Mouse (Mus musculus): ENCODE results near the gene Vax1.

Vax1 gene

GRCm38 (mm10) chr19:59169936-59170765, at the start of gene Vax1:
Vax1 (minus strand) TSS chr19:59170056.
- DNase-seq (ENCODE audit: low spot score): no peak

GRCm38 (mm10) chr19:59218991-59219390, 49.1 kb upstream of the Vax1 start, which contains the start of gene Kcnk18:
Kcnk18 (plus strand) TSS chr19:59219214.
- DNase-seq (ENCODE audit: low spot score): no peak

DNA sequence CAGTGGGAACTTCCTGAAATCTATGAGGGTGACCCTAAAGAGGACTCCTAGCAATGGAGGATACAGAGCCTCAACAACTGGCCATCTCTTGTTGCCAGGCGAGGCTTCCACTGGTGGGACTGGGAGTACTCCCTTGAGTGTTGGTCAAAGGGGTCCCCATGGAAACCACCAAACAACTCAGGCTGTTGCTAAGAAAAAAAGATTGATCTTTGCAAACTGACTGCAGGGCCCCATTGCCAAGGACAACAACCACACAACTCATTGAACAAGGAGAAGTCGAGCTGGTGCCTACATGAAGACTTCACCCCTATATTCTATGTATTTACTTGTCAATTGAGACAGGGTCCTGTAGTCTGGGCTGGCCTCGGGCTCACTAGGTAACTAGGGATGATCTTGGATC, 47.0 kb upstream of the Vax1 start:
- no peak for DNase-seq (ENCODE audit: low spot score)

- DNase-seq (ENCODE audit: low spot score): no peak
These were observed 39.1 kb upstream of the Vax1 start for GRCm38 (mm10) chr19:59208986-59209385.

DNA sequence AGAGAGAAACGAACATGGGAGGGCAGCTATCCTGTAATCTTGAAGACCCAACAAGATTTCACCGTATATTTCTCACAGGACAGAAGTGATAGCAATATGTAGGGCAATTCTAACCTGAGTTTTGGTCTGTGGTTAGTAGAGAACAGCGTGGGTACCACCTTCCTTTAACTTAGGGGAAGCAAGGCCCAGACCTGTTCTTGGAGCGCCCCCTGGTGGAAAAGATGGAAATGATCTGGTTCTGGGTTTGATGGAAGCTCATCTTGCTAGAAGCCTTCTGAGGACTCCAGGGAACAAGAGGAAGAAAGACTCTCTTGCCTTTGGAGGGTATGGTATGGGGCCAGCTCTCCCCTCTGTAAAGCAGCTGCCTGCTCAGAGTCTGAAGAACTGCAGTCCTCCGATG, 38.6 kb upstream of the Vax1 start:
- DNase-seq (ENCODE audit: low spot score): peak; percentile 91

GRCm38 (mm10) chr19:59198161-59198560, 28.3 kb upstream of the Vax1 start:
- DNase-seq (ENCODE audit: low spot score): peak; percentile 66

- DNase-seq (ENCODE audit: low spot score): peak; percentile 77
These were observed 26.3 kb upstream of the Vax1 start for GRCm38 (mm10) chr19:59196111-59196666.

DNA sequence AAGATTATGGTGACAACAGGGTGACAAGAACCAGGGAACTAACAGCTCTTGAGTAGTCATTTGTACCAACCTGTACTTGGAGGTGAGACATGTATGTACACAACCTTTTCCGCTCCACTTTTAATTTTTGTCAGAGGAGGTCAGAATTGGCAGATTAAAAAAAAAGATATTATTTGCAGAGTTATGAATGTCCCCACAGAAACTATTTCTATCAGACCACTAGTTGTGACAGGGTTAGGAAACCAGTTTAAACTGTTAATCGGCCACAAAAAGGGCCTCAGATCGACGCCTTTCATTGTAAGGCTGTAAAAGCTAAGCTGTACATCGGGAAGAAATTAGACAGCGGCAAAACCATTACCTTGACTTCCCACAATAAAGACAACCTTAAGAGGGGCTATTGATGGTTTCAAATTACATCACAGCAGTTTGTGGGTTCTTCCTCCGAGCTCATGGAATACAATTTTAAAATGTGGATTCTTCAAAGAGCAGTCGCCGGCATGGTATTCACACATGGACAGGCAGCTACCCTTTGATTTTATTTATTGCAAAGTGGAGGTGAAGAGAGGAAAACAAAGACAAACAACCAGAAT, 25.4 kb upstream of the Vax1 start:
- peak; percentile 53 for DNase-seq (ENCODE audit: low spot score)

- peak; percentile 61 for DNase-seq (ENCODE audit: low spot score)
These were observed 24.3 kb upstream of the Vax1 start for GRCm38 (mm10) chr19:59193986-59194820.

- DNase-seq (ENCODE audit: low spot score): peak; percentile 56
These were observed 23.6 kb upstream of the Vax1 start for GRCm38 (mm10) chr19:59193456-59193855.

GRCm38 (mm10) chr19:59192491-59192890, 22.6 kb upstream of the Vax1 start:
- DNase-seq (ENCODE audit: low spot score): peak; percentile 56

DNA sequence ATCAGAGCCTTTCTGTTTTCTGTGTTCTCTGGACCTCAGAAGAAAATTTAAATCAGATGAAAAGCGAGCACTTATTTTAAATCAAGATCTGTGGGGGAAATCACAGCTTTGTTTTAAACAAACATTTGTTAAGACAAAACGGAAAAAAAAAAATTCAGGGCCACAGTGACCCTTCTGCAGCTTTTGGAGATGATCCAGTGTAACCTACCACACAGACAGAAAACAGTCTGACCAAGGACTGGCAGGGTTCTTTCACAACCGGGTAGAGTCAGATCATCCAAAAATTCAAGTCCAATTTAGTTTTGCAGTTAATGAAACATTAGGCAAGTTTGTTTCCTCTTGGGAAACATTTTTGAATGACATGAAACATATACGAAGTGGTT, 21.3 kb upstream of the Vax1 start:
- DNase-seq (ENCODE audit: low spot score): peak; percentile 43

DNA sequence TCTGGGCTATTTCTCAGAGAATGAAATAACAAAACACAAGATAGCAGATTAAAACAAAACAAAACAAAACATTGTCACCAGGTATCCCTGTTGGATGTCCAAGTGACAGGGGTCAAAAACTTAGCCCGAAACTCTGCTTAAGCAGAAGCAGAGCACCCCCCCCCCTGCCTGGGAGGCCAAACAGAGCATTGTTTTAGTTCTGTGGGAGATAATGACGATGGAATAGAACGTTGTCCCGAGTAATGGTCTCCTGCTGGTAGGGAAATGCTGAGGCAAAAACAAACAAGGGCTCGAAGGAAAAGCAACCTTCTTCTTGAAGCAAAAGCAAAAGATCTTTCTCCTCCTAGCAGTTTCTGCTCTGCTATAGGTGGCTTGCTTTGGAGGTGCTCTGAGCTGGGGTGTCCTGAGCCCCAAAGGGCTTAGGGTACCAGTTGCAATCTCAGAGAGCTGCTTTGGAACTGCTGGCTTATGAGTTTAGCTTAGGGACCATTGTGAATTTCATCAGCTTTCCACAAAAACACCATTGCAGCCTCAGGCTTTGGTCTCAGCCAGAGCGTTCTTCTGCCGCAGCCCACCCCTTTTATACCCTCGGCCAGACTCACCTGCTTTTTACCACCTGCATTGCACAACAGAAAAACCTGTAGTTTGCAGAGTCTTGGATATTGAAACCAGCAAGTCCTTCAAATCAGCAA, 20.7 kb upstream of the Vax1 start:
- DNase-seq (ENCODE audit: low spot score): peak; percentile 36

DNA sequence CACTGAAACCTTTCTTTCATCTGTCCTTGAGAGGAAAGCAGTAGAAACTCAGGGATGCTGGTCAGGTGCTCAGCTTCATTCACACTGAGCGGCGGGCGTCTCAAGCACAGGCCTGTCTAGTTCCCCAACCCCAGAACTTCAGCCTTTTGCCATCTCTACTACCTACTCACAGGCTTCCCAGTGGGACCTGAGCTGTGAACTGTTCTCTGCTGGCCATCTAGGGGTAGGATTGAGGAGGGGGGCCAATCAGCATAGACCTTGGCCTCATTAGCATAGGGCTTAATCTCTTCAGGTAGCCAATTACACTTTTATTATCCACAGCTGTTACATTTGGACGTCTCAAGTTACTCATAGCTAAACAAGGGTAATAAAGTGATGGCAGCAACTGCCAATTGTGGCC, 19.1 kb upstream of the Vax1 start:
- peak; percentile 21 for DNase-seq (ENCODE audit: low spot score)

DNA sequence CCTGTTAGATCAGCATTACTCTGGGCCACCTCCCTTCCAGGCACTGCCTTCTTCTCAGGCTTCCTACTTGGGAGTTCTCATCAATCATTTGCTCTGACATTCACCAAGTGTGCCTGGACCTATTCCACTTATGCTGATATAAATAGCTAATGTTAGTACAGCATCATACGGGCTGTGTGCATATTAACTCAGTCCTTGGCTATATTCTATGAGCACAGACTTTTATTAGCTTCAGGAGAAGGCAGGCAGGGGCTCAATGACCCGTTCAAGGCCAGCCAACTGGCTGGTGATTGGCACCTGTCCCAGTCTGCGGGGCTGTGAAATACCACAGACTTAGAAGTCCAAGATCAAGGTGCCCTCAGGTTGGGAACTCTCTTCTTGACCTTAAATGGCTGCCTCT, 14.1 kb upstream of the Vax1 start:
- DNase-seq (ENCODE audit: low spot score): no peak

DNA sequence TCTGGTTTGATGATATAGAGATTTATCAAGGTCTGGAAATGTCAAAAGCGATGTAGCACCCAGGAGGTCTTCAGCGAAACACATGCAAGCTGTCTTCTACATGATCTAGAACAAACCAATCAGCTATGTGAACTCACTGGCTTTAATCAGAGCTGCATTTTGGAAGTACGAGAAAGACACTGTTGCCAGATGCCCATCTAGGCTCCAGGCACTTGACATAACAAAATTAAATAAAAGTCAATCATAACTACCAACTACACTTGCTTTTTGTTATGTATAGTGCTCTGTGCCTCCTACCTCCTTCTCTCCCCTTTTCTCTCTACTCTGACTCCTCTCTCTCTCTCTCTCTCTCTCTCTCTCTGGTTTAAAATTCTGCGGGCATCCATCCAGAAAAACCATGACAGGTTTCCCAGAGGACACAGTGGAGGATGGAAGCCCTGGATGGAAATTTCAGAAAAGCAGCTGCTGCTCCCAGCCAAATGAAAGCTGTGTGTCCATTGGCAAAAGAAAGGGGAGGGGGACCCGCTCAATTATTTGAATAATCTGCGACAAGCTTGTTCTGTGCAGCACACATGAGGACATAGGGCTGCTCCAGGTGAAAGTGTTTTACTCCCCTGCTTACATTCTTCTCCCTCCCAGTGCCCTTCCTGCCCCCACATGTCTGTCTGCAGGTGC, 3.6 kb upstream of the Vax1 start:
- peak; percentile 29 for DNase-seq (ENCODE audit: low spot score)

- no peak for DNase-seq (ENCODE audit: low spot score)
These were observed 2.9 kb upstream of the Vax1 start for GRCm38 (mm10) chr19:59172781-59173180.

- peak; percentile 59 for DNase-seq (ENCODE audit: low spot score)
These were observed 2.0 kb upstream of the Vax1 start for GRCm38 (mm10) chr19:59171871-59172245.

DNA sequence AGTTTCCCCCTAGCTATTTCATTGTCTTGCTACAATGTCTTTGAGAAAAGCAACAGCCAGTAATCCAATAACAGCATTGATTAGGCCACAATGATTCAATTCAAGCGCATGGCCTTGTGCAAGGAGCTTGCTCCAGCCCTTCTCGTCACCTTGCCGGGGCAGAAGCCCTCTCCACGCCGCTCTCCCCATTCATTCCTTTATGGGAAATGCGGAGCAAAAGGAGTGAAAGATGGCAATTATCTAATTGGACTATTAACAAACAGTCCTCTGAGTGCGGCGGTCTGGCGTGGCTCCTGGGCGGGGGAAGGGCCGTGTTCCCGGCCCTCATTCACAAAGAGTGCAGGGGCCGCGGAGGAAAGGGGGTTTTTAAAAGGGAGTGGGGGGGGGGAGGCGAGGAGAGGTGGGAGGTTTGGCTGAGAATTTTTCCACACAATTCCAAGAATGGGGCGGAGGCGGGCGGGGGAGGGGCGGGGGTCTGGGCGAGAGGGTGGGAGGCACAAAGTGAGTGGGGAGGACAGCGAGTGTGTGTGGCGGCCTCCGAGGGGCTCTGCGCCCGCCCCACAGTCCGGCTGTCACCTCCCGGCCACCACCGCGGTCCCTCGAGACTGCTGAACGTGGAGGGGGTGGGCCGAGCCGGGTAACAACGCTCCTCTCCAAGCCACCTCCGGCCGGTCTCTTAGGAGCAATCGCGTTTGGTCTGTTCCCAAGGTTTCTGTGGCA, 1.5 kb upstream of the Vax1 start:
- peak; percentile 60 for DNase-seq (ENCODE audit: low spot score)

- peak; percentile 61 for DNase-seq (ENCODE audit: low spot score)
These were observed 875 bp upstream of the Vax1 start for GRCm38 (mm10) chr19:59170766-59171095.

Measured in embryo, embryonic 10.5 days (tissue).